Mouse (Mus musculus) inflammation-experienced regulatory T-cells, adult 16 weeks (primary cell): ENCODE measurements around the gene Dolk. TPM values are rescaled to one million over a fixed set of nuclear protein-coding genes. Genes with fewer than 3 reads are reported as not detected.

ENCODE experiments used
- polyA plus RNA-seq: library from polyadenylated mRNA; unstranded; fragments of 100-300 nt; shearing (Covaris generic); gene quantifications from one replicate; pipeline ENCODE4 v1.2.1, GENCODE M21; 2017

Dolk gene
- polyA plus RNA-seq = 19.2 TPM

DNA sequence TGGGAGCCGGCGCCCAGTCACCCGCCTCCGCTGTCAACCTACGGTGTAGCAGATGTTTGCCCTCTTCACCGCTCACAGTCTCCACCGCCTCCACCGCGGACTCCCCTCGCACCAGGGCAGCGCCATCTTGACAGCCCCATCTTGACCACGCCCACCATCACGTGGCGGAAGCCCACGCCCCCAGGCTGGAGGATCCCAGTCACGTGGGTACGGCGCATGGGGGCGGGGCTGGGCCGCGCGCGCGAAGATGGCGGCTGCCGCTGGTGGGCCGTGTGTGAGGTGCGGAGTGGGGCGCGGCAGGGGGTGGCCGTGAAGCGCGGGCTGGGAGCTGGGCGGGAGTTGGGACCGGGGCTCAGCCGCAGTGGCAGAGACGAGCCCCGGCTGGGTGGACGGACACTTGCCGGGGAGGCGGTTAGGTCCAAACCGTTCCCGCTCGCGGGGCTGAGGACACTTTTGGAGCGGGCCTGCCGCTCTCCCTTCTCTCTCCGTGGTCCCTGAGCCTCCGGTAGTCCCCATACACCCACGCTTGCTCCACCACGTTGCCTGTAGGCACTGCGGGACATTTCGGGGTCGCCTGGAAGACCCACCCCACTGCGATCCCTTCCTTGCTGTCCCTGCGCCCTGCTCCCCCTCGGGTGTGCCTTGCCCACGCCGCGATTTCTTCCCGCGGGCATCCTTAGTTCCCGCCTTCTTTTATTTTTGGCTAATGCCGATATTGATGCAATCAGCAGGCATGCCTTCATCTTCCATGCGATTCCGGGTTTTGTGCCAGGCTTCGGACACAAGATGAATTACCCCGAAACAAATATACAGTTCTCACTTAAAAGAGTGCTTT lies at the start of gene Dolk, which contains the start of gene Nup188:
Gene Dolk, minus strand, starts transcription at position 143 of the 835 bp plus-strand sequence.
Gene Nup188, plus strand, starts transcription at position 206 of the 835 bp plus-strand sequence.

GRCm38 (mm10) chr2:30280743-30281142 lies 5.4 kb downstream of the Dolk start, which contains the start of gene Gm28038:
Gene Gm28038 (plus strand): TSS chr2:30281043.

DNA sequence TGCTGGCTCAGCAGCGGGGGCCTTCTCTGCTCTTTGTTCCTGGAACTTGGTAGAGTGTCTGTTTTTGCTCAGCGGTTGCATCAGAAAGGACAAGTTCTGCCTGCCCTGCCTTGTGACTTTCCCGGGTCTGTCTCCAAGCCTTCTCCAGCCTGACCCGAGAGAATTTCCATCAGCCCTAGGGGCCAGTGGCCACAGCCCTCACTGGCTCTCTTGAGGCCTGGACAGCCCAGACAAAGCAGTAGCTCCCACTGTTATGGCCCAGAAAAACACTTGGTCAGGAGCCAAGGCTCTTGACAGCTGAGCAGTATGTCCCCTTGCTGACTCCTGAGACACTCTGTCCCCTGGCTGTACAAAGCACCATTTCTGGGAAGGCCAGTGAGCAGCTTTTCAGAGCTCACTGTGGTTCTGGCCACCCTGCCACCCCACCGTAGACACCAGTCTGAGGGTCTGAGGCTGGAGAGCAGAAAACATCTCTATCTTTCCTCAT lies 20.3 kb downstream of the Dolk start, which contains the start of gene Phyhd1:
Gene Phyhd1, plus strand, starts transcription at position 437 of the 487 bp plus-strand sequence.

GRCm38 (mm10) chr2:30240267-30240666 lies 45.9 kb downstream of the Dolk start, which contains the start of gene Gm28035:
Gene Gm28035 (plus strand): TSS chr2:30240567.

GRCm38 (mm10) chr2:30237199-30237880 lies 48.8 kb downstream of the Dolk start, which contains the start of gene Lrrc8a:
Gene Lrrc8a (plus strand): TSS chr2:30237715.

Other genes with a start within 250 kb of the Dolk start
- gene Wdr34, start 237.5 kb downstream of the Dolk start, polyA plus RNA-seq = 1.7 TPM
- gene Set, start 229.0 kb downstream of the Dolk start, polyA plus RNA-seq = 141 TPM
- 2.5 TPM for gene Pkn3, start 208.7 kb downstream of the Dolk start, polyA plus RNA-seq
- 32.3 TPM for gene Zdhhc12, start 192.7 kb downstream of the Dolk start, polyA plus RNA-seq
- gene Zer1, start 161.7 kb downstream of the Dolk start, polyA plus RNA-seq = 37.3 TPM
- gene Tbc1d13, start 152.6 kb downstream of the Dolk start, polyA plus RNA-seq = 8.8 TPM
- gene Endog, start 114.8 kb downstream of the Dolk start, polyA plus RNA-seq = 2.6 TPM
- 47.6 TPM for gene Spout1, start 107.9 kb downstream of the Dolk start, polyA plus RNA-seq
- 11.9 TPM for gene Kyat1, start 80.5 kb downstream of the Dolk start, polyA plus RNA-seq
- 6.4 TPM for gene Lrrc8a, start 48.6 kb downstream of the Dolk start, polyA plus RNA-seq
- 1.6 TPM for gene Gm28035, start 45.8 kb downstream of the Dolk start, polyA plus RNA-seq
- gene Phyhd1, start 20.1 kb downstream of the Dolk start, polyA plus RNA-seq = 4.7 TPM
- not detected for gene Gm28038, start 5.3 kb downstream of the Dolk start, polyA plus RNA-seq
- 25.2 TPM for gene Nup188, start 63 bp upstream of the Dolk start, polyA plus RNA-seq
- gene Sh3glb2, start 73.0 kb upstream of the Dolk start, polyA plus RNA-seq = 145 TPM
- 16.8 TPM for gene Miga2, start 77.9 kb upstream of the Dolk start, polyA plus RNA-seq
- gene Dolpp1, start 105.9 kb upstream of the Dolk start, polyA plus RNA-seq = 39.1 TPM
- 7.4 TPM for gene Crat, start 129.5 kb upstream of the Dolk start, polyA plus RNA-seq
- 137 TPM for gene Ptpa, start 129.7 kb upstream of the Dolk start, polyA plus RNA-seq
- gene Ier5l, start 187.9 kb upstream of the Dolk start, polyA plus RNA-seq = 0.24 TPM